Mouse (Mus musculus): ENCODE data around the gene Tmem144. TPM values are rescaled to one million over a fixed set of nuclear protein-coding genes. Genes with fewer than 3 reads are reported as not detected.
A peak's percentile ranks its signal among the peaks of the same experiment; 100 is the strongest.
"Not testable (repeated sequence)": the region's sequence is repeated elsewhere in the genome, so short reads cannot be mapped to it uniquely, and the experiment has no call there.

The Tmem144 gene
- polyA plus RNA-seq, 1 experiment: 4.2 TPM

- 33% methylated on average over 19 of the region's 19 CpGs for WGBS
- no peak for DNase-seq (ENCODE audit: low read depth, low spot score)
Observed at GRCm38 (mm10) chr3:79813814-79814490, 38.6 kb downstream of the Tmem144 start.

DNA sequence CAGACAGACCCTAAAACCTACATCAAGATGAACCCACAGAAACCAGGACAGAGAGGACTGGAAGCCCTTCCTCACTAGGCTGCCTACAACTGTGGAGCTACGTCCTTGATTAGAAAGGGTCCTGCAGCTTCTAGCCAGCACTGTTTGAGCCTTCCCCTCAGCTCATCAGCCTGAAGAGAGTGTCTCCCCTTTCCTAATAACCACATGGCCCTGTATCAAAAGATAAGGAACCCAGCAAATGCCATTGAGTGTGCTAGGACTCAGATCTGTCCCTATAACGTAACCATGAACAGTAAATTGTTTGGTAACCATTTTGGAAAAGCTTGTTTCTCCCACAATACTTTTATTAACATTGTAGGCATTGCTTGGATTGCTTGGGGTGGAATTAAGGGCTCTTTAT lies 40.5 kb downstream of the Tmem144 start:
- 93% methylated on average over 2 of the region's 2 CpGs for WGBS
- DNase-seq (ENCODE audit: low read depth, low spot score): no peak

DNA sequence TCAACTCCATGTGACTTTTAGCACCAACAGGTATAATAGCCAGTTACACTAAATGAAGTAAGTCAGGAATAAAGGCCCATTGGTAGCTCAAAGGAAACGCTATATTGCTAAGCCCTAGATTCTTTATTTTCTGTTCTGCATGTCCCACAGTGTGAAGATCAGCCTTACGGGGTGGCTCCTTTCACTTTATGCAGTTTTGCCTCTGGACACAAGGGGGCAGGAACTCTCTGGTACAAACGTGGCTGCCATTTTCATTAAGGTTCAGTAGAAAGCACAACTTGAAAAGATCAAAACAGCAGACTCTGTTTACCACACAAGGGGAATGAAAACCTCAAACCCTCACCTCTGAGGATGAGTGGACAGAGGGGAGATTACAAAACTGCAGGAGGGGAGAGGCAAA lies 40.9 kb downstream of the Tmem144 start:
- 42% methylated on average over 3 of the region's 3 CpGs for WGBS
- no peak for DNase-seq (ENCODE audit: low read depth, low spot score)

- DNase-seq (ENCODE audit: low read depth, low spot score): no peak
- WGBS: 75% methylated on average over 6 of the region's 6 CpGs
Observed at GRCm38 (mm10) chr3:79810563-79810962, 42.0 kb downstream of the Tmem144 start.

DNA sequence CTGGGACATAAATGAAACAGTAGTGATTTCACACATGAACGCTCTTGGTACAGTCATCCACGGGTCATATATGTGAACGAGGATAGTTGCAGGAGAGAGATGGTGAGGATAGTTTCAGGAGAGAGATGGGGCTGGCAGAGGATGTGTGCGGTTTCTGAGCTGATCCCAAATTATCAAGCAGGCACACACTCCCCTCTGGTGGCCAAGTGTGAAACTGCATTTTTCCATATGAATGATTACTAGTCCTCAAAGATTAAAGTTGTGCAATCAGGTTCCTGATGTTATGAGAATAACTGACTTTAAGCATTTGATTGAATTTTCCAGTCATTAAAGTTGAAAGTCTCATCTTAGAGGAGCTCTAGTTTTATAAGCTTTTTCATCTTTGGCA lies 43.4 kb downstream of the Tmem144 start:
- DNase-seq (ENCODE audit: low read depth, low spot score): peak; percentile 48

GRCm38 (mm10) chr3:79808530-79809179 lies 43.9 kb downstream of the Tmem144 start:
- WGBS: 66% methylated on average over 9 of the region's 9 CpGs
- no peak for DNase-seq (ENCODE audit: low read depth, low spot score)

More for the DNA sequence above, 43.4 kb downstream of the Tmem144 start:
- 9% methylated on average over 4 of the region's 4 CpGs for WGBS

- WGBS: 74% methylated on average over 7 of the region's 7 CpGs
Observed at GRCm38 (mm10) chr3:79800761-79801160, 51.8 kb downstream of the Tmem144 start.

DNA sequence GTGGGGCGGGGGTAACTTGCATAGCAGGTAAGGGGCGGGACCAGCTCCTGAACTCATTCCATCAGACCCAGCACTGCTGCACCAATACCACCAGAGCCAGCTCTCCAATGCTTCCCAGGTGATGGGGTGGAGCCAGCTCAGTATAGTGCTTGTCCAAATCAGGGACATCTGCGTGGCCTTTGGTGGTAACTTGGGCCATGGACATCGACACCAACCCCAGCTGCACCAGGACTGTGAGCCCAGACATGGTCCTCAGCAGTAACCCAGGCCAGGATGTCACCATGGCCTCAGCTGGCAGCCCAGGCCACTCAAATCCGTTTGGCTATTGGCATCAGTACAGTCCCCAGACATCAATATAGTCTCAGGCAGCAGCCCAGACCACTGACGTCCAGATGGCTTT lies 60.3 kb downstream of the Tmem144 start:
- 79% methylated on average over 6 of the region's 6 CpGs for WGBS
- no peak for DNase-seq (ENCODE audit: low read depth, low spot score)

More at GRCm38 (mm10) chr3:79800761-79801160, 51.8 kb downstream of the Tmem144 start:
- not testable (repeated sequence) for DNase-seq (ENCODE audit: low read depth, low spot score)

DNA sequence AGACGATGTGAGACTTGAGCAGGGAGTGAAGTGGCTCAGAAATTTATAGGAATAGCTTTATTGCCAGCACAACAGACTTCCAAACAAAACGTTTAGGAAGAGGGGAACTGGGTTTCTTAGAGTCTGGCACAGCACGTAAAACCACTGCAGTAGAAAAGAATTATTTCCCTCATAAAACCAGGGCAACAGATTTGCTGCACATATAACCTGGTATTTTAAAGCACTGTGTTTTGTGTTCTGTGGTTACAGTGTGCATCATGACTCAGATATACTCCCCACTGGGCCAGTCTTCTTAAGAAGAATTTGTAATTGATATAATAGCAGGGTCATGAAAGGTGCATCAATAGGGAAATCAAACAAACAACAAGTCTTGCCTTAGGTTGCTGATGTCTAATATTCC lies 62.2 kb downstream of the Tmem144 start:
- no peak for DNase-seq (ENCODE audit: low read depth, low spot score)
- WGBS: 15% methylated on average over 3 of the region's 3 CpGs

GRCm38 (mm10) chr3:79789554-79789953 lies 63.0 kb downstream of the Tmem144 start:
- no peak for DNase-seq (ENCODE audit: low read depth, low spot score)
- 66% methylated on average over 4 of the region's 4 CpGs for WGBS

DNA sequence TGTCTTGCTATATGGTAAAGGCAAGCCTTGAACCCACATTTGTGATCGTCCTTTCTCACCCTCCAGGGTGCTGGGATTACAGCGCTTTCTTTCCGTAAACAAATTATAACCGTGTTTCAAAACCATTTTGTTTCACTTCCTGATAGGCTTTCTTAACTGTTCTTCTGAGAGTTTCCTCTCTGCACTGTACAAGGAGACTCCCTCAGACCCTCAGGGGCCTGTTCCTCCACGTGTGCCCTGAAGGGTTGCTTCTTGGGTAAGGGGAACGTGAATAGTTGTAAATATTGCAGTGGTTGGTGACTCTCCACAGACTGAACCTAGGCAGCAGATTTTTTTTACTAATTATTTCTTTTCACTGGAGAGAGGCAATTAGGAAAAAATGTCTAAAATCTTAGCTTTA lies 63.6 kb downstream of the Tmem144 start:
- 57% methylated on average over 6 of the region's 6 CpGs for WGBS
- no peak for DNase-seq (ENCODE audit: low read depth, low spot score)

GRCm38 (mm10) chr3:79784362-79784736 lies 68.2 kb downstream of the Tmem144 start:
- 7% methylated on average over 11 of the region's 11 CpGs for WGBS
- DNase-seq (ENCODE audit: low read depth, low spot score): no peak

DNA sequence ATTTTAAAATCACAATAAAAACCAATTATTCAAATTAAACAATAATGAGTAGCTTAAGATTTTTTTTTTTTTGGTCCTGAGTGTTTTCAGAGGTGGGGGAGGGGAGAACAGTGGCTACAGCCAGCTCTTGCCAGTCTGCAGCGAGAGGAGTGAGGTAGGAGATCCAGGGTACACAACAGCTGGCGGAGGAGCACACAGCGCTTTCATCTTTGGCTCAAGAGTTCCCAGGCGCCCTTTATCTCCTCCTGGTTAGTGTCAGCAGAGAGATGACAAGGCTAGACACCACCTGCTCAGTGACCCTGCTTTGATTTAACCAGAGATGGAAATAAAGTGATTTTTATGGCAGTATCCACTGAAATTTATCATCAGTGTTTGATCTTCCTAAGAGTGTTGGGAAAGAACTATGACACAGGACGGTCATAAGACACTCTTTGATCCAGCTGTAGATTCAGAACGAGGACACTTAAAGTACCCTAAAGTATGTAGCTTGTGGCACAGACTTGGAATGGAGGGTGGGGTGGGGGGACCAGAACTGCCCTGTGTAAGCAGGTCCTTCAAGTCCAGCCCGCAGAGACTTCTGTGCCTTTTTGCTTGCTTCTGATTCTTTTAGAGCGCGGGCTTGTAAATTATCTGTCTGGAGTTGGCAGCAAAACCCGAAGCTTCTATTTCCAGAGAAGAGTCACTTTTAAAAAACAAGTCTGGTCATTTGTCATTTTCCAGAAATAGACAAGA lies 68.8 kb downstream of the Tmem144 start:
- no peak for DNase-seq (ENCODE audit: low read depth, low spot score)
- 12% methylated on average over 10 of the region's 10 CpGs for WGBS

GRCm38 (mm10) chr3:79772701-79773100 lies 79.9 kb downstream of the Tmem144 start:
- WGBS: 80% methylated on average over 2 of the region's 2 CpGs
- no peak for DNase-seq (ENCODE audit: low read depth, low spot score)

Other genes with a start within 250 kb of the Tmem144 start
- gene 4930579G24Rik, start 223.7 kb downstream of the Tmem144 start, polyA plus RNA-seq (2012; rRNA removed): 1.7 and 1.9 TPM in 2 replicates
- 40.6 and 78.6 TPM in 2 replicates for gene Etfdh, start 223.3 kb downstream of the Tmem144 start, polyA plus RNA-seq (2012; rRNA removed)
- gene Rxfp1, start 114.9 kb downstream of the Tmem144 start, polyA plus RNA-seq (2012; rRNA removed): 0.06 TPM in 1 of 2 replicates, not detected in the other
- gene Fam198b, start 31.8 kb upstream of the Tmem144 start, polyA plus RNA-seq (2012; rRNA removed): 2.6 and 4.0 TPM in 2 replicates

All from large intestine, adult 2 months (tissue).